Mouse (Mus musculus): ENCODE data around the gene Ppp2r5c.
A peak's percentile ranks its signal among the peaks of the same experiment; 100 is the strongest.

Ppp2r5c gene

GRCm38 (mm10) chr12:110608460-110609152 is 161.7 kb downstream of the Ppp2r5c start:
- DNase-seq (ENCODE audit: low read depth, low spot score), result peak; percentile 82

GRCm38 (mm10) chr12:110609153-110609497 is 162.2 kb downstream of the Ppp2r5c start:
- no peak for DNase-seq (ENCODE audit: low read depth, low spot score)

- DNase-seq (ENCODE audit: low read depth, low spot score), result no peak
These were observed 163.8 kb downstream of the Ppp2r5c start for GRCm38 (mm10) chr12:110610713-110611112.

- no peak for DNase-seq (ENCODE audit: low read depth, low spot score)
These were observed 183.1 kb downstream of the Ppp2r5c start for GRCm38 (mm10) chr12:110630056-110630455.
